ENCODE assay signal across 9 mouse cellular contexts in the genomic region with DNA sequence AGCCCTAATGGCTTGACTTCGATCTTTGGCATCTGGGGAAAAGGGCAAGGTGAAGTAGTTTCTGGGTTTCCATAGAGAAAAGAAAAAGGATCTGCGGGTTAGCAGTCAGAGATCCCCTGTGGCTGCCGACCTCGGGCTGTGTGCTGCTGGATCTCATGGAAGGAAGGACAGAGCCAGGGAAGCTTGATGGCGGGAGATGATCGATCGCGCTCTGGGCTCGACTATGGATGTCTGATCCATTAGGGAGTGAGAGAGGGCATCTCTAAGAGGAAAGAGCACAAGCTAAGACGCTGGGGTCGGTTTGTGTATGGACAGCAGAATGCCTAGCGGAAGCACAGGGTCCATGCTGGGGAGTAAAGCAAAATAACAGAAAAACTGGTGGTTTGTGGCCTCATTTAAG. TPM values are rescaled to one million over a fixed set of nuclear protein-coding genes. Genes with fewer than 3 reads are reported as not detected.
DNase-seq lines count a peak whose midpoint lies in the region; ATAC-seq and TF ChIP-seq lines count a peak whose summit lies in the region.
"Had no signal": no experiment of that assay in that cellular context is flagged by ENCODE, and none has a peak within 500 bp of the region (broad histone marks: within the 10 kb centered on the region; RNA-seq: fewer than 3 reads in every experiment).

No protein-coding gene starts in this region.

- peak overlapping the region; percentile 30 for H3K4me2 ChIP-seq in forebrain, embryonic 13.5 days

- no peak overlapping the region for H3K9ac ChIP-seq in forebrain, embryonic 13.5 days

- H3K9me3 ChIP-seq in forebrain, embryonic 13.5 days (replicated peaks) = no peaks in the 10 kb centered on the region

- 50% methylated on average over 12 of the region's 12 CpGs for WGBS in forebrain, embryonic 13.5 days
- 68% methylated on average over 12 of the region's 12 CpGs for WGBS in small intestine, adult 2 months

- no peaks in the 10 kb centered on the region for H3K36me3 ChIP-seq in forebrain, embryonic 13.5 days (ENCODE audit: poor library complexity, severe bottlenecking)
- H3K36me3 ChIP-seq in small intestine, adult 2 months (ENCODE audit: control insufficient read depth, insufficient read depth, low read length) = peaks cover 8% of the 10 kb centered on the region; the same call in 1 of the 2 replicates

- no peaks in the 10 kb centered on the region for H3K4me1 ChIP-seq in forebrain, embryonic 13.5 days
- peaks cover 23% of the 10 kb centered on the region; the same call in 1 of the 2 replicates for H3K4me1 ChIP-seq in small intestine, adult 2 months (ENCODE audit: control insufficient read depth, insufficient read depth, insufficient read length, low read length)

- no peaks in the 10 kb centered on the region for H3K27me3 ChIP-seq in forebrain, embryonic 13.5 days
- no peaks in the 10 kb centered on the region for H3K27me3 ChIP-seq in small intestine, adult 2 months (ENCODE audit: control insufficient read depth, insufficient read depth, low read length)
- H3K27me3 ChIP-seq: CH12.LX had no signal

- TF ChIP-seq CTCF in small intestine, adult 2 months (IDR thresholded peaks at IDR 0.05; ENCODE audit: extremely low read depth, insufficient read length, insufficient replicate concordance, low read depth, low read length) = no peak
- no peak for TF ChIP-seq CTCF in layer of hippocampus, adult 2 months (conservative IDR thresholded peaks at IDR 0.05)
- TF ChIP-seq CTCF in left cerebral cortex, adult 2 months (IDR thresholded peaks at IDR 0.05) = no peak

- H3K4me3 ChIP-seq in forebrain, embryonic 13.5 days = no peak overlapping the region
- peak overlapping the region; percentile 11; the same call in 1 of the 2 replicates for H3K4me3 ChIP-seq in small intestine, adult 2 months (ENCODE audit: low read depth, low read length)
- no peak overlapping the region; the same call in 1 of the 2 replicates for H3K4me3 ChIP-seq in layer of hippocampus, adult 2 months
- no peak overlapping the region for H3K4me3 ChIP-seq in left cerebral cortex, adult 2 months

- intact Hi-C loops in left cerebral cortex, adult 2 months (cut with DNase I) = no loop called here

- no peak overlapping the region for H3K27ac ChIP-seq in forebrain, embryonic 13.5 days
- H3K27ac ChIP-seq in small intestine, adult 2 months (ENCODE audit: insufficient read depth, low read depth, low read length) = no peak overlapping the region
- no peak overlapping the region for H3K27ac ChIP-seq in layer of hippocampus, adult 2 months
- no peak overlapping the region for H3K27ac ChIP-seq in left cerebral cortex, adult 2 months

- peak; percentile 58 to 61 for DNase-seq in cerebellum, postnatal 14 days
- DNase-seq in cerebellum, adult 11-12 months = no peak
- DNase-seq in ES-CJ7 (ENCODE audit: low read depth, low spot score) (peak; percentile 87), liver (peak; percentile 75)
- no peak for DNase-seq in layer of hippocampus, adult 2 months (ENCODE audit: low spot score in 2 of 2)
- DNase-seq in left cerebral cortex, adult 2 months (ENCODE audit: extremely low spot score in 1 of 2, low spot score in 2 of 2) = no peak

- peak; percentile 41; the same call in 1 of the 2 replicates for ATAC-seq in forebrain, embryonic 13.5 days

- TF ChIP-seq POLR2A in small intestine, adult 2 months (IDR thresholded peaks at IDR 0.05; ENCODE audit: low read depth, low read length) = no peak

RNA-seq across cellular contexts. Expression of a gene that starts 11.4 kb away (rescaled TPM):
- polyA plus RNA-seq in forebrain, embryonic 13.5 days (2015; fragmentation: Nextera tagmentation; extraction: Ambion mirVana) = 2.7 and 3.9 TPM in 2 replicates
- polyA plus RNA-seq in small intestine, adult 2 months (2012; rRNA removed) = 2.9 and 8.8 TPM in 2 replicates
- total RNA-seq in layer of hippocampus, adult 2 months (2021) = 1 to 10 TPM; 4.2 to 5.6 TPM
- total RNA-seq in left cerebral cortex, adult 2 months (2021) = 1 to 10 TPM; 2.6 to 3.4 TPM

RNA-seq across cellular contexts. Expression of a gene that starts 51.6 kb away (rescaled TPM):
- 126 and 129 TPM in 2 replicates for polyA plus RNA-seq in forebrain, embryonic 13.5 days (2015; fragmentation: Nextera tagmentation; extraction: Ambion mirVana)
- 7.3 and 9.4 TPM in 2 replicates for polyA plus RNA-seq in small intestine, adult 2 months (2012; rRNA removed)
- total RNA-seq in layer of hippocampus, adult 2 months (2021) = 10 to 100 TPM; 64.4 to 65.3 TPM
- 10 to 100 TPM; 68.4 to 73.2 TPM for total RNA-seq in left cerebral cortex, adult 2 months (2021)

Comparison
In these comparisons a context has a peak if more than half of its experiments do, and no peak if none do; other contexts are left out.
1. DNase-seq: peak in cerebellum, postnatal 14 days (2 of 2), ES-CJ7 (single experiment) and liver (single experiment); none in cerebellum, adult 11-12 months (single experiment), layer of hippocampus, adult 2 months (0 of 2) and left cerebral cortex, adult 2 months (0 of 2).